Comparison of ENCODE assay signal across 18 mouse cellular contexts in the genomic region with DNA sequence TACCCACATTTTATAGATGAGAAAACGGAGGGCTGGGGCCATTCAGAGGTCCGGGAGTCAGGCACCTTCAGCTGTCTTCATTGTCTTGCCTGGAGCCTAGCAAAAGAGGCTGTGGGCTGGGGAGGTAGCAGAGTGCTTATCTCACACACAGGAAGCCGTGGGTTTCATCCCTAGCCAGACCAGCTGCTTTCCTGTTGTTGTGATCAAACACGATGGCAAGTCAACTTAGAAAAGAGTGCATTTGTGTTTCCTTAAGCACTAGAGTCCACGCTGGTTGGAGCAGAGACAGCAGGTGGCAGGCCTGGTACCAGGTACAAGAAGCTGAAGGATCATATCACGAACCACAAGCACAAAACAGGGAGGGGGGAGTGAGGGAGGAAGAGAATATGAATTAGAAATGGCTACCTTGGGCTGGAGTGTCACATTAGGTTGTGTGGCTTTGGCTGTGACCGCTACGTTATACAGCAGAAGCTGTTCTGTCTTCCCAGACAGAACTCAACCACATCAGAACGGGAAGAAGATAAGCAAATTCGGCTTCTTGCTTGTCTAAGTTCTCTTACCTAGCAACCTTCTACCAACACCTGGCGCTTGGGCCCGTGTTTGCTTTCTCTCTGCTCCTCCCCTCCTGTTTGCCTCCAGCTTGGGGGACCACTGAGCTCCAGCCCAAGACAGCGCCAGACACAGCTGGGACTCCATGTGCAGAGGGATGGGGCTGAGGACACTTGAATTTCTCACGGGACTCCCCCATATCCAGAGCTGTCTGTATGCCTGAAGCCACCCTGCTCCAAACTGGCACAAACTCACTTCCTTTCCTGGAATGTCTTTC.
DNase-seq lines count a peak whose midpoint lies in the region; ATAC-seq and TF ChIP-seq lines count a peak whose summit lies in the region.
"Had no signal": no experiment of that assay in that cellular context is flagged by ENCODE, and none has a peak within 500 bp of the region (broad histone marks: within the 10 kb centered on the region; RNA-seq: fewer than 3 reads in every experiment).

No protein-coding gene starts in this region.

- no peak for ATAC-seq in heart, postnatal 0 days (ENCODE audit: insufficient read depth, low read depth)
- ATAC-seq in stomach, postnatal 0 days (ENCODE audit: low FRiP score, low TSS enrichment) = no peak
- ATAC-seq: intestine, postnatal 0 days had no signal

- H3K9ac ChIP-seq in heart, postnatal 0 days (replicated peaks; ENCODE audit: low read depth, low read length) = no peak overlapping the region
- H3K9ac ChIP-seq in stomach, postnatal 0 days (ENCODE audit: low read length) = no peak overlapping the region

- H3K4me3 ChIP-seq in heart, postnatal 0 days (ENCODE audit: low read depth, low read length) = no peak overlapping the region
- H3K4me3 ChIP-seq in stomach, postnatal 0 days (ENCODE audit: low read depth, low read length) = no peak overlapping the region
- H3K4me3 ChIP-seq: erythroblast, embryonic 14.5 days had no signal

- no peaks in the 10 kb centered on the region for H3K9me3 ChIP-seq in heart, postnatal 0 days (replicated peaks; ENCODE audit: control insufficient read depth, low read length)
- H3K9me3 ChIP-seq in stomach, postnatal 0 days (ENCODE audit: control insufficient read depth, low read length) = no peaks in the 10 kb centered on the region

- no peak overlapping the region for H3K4me2 ChIP-seq in heart, postnatal 0 days (ENCODE audit: low read depth, low read length)
- H3K4me2 ChIP-seq in stomach, postnatal 0 days (replicated peaks; ENCODE audit: low read depth) = no peak overlapping the region
- H3K4me2 ChIP-seq: liver, embryonic 11.5 days had no signal

- WGBS in heart, postnatal 0 days = 60% methylated on average over 14 of the region's 14 CpGs
- 51% methylated on average over 14 of the region's 14 CpGs for WGBS in stomach, postnatal 0 days

- H3K27me3 ChIP-seq in heart, postnatal 0 days (ENCODE audit: control insufficient read depth, insufficient read depth, low read length) = 0 out of 2 replicates have a peak, but pooled peaks cover 8% of the 10 kb centered on the region
- no peaks in the 10 kb centered on the region for H3K27me3 ChIP-seq in stomach, postnatal 0 days (ENCODE audit: control insufficient read depth, insufficient read depth, low read length)

- DNase-seq in heart, postnatal 0 days (ENCODE audit: low spot score) = no peak
- DNase-seq in heart, adult 18-20 months = no peak
- DNase-seq in 416B (ENCODE audit: low read depth) = peak; percentile 85
- peak; percentile 80 for DNase-seq in T-cell, adult 2 months (ENCODE audit: low spot score)
- peak; percentile 48 for DNase-seq in stomach, postnatal 0 days (ENCODE audit: low spot score)
- DNase-seq in testis, postnatal 14 days (ENCODE audit: low spot score) = no peak
- DNase-seq in adrenal gland, adult (ENCODE audit: inconsistent age in 2 of 2, low spot score in 1 of 2) = no peak
- DNase-seq in left cerebral cortex, postnatal 25 days (ENCODE audit: low spot score in 2 of 2) = no peak
- DNase-seq: B cell, adult 2 months; cerebellum, adult 18-20 months; heart, postnatal 10 days; kidney, postnatal 14 days; layer of hippocampus, adult 9-11 months; right cerebral cortex, adult 18-20 months had no signal

- intact Hi-C loops in left cerebral cortex, postnatal 25 days (cut with DNase I) = no loop called here

- H3K36me3 ChIP-seq in heart, postnatal 0 days (replicated peaks; ENCODE audit: control insufficient read depth, insufficient read depth, low read length) = no peaks in the 10 kb centered on the region
- no peaks in the 10 kb centered on the region for H3K36me3 ChIP-seq in stomach, postnatal 0 days (ENCODE audit: control insufficient read depth, insufficient read depth, low read length)

- peak overlapping the region; percentile 15; the same call in 1 of the 2 replicates for H3K27ac ChIP-seq in heart, postnatal 0 days (ENCODE audit: low read depth)
- H3K27ac ChIP-seq in stomach, postnatal 0 days (replicated peaks) = no peak overlapping the region
- H3K27ac ChIP-seq: macrophage had no signal

- TF ChIP-seq CTCF in heart, postnatal 0 days (IDR thresholded peaks at IDR 0.05; ENCODE audit: low read depth) = no peak
- no peak for TF ChIP-seq CTCF in stomach, postnatal 0 days (IDR thresholded peaks at IDR 0.05; ENCODE audit: low read depth)

- H3K4me1 ChIP-seq in heart, postnatal 0 days (ENCODE audit: control insufficient read depth, insufficient read depth) = 0 out of 2 replicates have a peak, but pooled peaks cover 9% of the 10 kb centered on the region
- no peaks in the 10 kb centered on the region for H3K4me1 ChIP-seq in stomach, postnatal 0 days (replicated peaks; ENCODE audit: control insufficient read depth, insufficient read depth)

- TF ChIP-seq EP300 in heart, postnatal 0 days (IDR thresholded peaks at IDR 0.05; ENCODE audit: low read depth) = no peak
- TF ChIP-seq EP300 in stomach, postnatal 0 days (optimal IDR thresholded peaks at IDR 0.05) = no peak

Comparison
In these comparisons a context has a peak if more than half of its experiments do, and no peak if none do; other contexts are left out.
1. DNase-seq: peak in 416B (single experiment), T-cell, adult 2 months (single experiment) and stomach, postnatal 0 days (single experiment); none in heart, postnatal 0 days (single experiment), heart, adult 18-20 months (0 of 2), testis, postnatal 14 days (single experiment), adrenal gland, adult (0 of 2) and left cerebral cortex, postnatal 25 days (0 of 2).